Mouse (Mus musculus): ENCODE results near the gene Abhd4. TPM values are rescaled to one million over a fixed set of nuclear protein-coding genes. Genes with fewer than 3 reads are reported as not detected.

Abhd4 gene
- total RNA-seq, 2 experiments from 2014 or later: 20.4 to 44.2 TPM

DNA sequence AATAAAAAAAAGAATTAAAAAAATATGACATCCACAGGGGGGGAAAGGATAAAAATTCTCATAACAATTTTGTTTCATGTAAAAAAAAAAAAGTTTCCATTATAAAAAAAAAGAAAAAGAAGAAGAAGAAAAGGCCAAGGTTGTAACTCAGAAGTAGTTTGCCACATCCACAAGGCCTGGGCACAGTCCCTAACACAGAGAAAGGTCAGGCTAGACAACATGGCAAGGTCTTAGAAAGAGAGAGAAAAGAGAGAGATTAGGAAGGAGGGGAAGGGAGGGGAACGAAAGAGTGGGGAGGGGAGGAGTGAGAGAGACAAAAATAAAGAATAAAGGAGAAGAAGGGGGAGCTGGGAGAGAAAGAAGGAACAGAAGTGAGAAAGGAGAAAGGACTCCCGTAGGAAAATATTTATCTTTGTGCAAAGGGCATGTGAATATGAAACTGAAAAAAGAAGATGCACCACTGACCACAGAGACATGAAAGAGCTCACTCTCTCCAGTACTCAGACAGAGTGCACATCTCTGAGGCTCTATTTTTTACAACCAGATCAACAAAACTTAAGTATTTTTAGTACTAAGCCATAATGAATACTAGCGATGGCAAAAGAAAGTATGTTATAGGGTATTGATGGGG is 18.1 kb downstream of the Abhd4 start:
- ATAC-seq (replicated peaks; ENCODE audit: poor library complexity): no peak

DNA sequence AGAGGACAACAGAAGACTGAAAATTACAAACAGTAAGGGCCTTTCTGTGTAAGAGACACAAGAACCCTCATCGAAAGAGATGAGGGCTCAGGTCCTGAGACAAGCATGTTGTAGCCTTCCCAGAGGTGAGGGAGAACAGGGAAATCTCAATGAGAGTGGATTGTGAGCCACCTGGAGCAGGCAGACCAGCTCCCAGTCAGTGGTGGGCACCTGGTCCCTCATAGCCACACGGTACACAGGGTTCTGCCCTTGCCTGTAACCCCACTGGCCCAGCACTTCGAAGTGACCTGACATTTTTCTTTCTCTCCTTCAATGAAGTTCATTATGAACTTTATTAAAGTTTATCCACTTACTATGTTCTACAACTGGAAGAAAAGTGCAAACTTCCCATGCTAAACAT is 18.7 kb downstream of the Abhd4 start:
- no peak for ATAC-seq (replicated peaks; ENCODE audit: poor library complexity)

DNA sequence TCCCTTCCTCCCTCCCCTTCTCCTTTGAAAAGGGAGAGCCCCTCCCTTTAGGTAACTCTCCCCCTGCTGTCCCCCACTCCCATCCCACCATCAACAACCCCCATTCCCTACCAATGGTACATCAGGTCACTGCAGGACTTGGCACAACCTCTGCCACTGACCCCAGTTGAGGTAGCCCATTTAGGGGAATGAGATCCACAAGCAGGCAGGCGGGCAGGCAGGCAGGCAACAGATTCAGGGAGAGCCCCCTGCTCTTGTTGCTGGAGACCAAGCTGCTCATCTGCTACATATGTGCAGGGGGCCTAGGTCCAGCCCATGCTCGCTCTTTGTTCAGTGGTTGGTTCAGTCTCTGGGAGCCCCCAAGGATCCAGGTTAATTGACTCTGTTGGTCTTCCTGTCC is 22.5 kb downstream of the Abhd4 start:
- no peak for ATAC-seq (replicated peaks; ENCODE audit: poor library complexity)

DNA sequence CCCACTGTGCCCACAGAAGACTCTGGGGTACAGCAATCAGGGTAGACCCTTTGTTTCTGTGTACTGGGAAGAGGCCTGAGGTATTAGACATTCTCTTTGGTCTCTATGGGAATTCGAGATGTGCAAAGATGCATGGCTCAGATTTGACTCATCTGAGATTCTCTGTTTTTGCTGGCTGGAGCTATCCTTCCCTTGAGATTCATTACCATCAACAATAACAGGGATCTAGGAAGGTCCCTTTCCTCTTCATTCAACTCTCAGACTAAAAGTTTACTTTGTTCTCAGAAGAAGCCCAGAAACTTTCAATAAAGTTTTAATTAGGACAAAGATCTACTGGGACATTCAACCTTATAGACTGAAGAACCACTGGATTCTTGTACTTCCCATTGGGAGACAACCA is 30.9 kb downstream of the Abhd4 start, which contains the start of gene Olfr49:
Gene Olfr49, minus strand, starts transcription at position 101 of the 400 bp plus-strand sequence.
- no peak for ATAC-seq (replicated peaks; ENCODE audit: poor library complexity)

DNA sequence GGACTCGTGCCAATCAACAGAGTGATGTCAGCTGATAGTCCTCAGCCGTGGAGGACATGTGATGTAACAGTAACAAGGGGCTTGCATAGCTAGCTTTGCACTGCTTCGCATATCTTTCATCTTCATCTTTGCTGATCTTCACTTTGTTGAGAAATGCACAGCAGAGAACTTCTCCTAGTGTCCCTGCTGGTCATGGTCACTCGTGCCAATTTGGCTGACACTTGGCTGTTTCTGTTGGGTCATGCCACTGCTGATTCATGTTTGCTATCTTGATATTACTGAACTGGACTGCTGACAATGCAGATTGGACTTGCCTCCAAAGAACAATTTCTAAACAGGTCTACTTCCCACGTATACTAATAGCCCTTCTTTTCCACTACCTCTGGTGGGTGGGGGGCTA is 46.1 kb downstream of the Abhd4 start:
- ATAC-seq (replicated peaks; ENCODE audit: poor library complexity): no peak

DNA sequence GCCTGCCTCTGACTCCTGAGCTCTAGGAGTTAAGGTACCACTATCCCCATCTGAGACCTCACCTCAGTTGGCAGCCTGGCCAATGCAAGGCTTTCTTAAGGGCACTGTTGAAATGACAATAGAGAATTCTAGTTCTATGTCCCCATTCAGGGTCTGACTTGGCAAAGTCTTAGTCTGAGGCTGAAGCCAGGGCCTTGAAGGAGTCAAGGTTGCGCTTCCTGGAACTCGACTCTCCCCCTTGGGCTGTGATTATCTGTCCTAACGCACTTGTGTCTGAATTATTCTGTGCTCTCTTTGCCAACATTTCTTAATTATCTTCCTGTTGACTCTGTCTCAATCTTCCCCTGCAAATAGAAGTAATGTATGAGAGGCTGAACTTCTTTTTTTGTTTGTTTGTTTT is 46.7 kb downstream of the Abhd4 start:
- ATAC-seq (replicated peaks; ENCODE audit: poor library complexity): no peak

DNA sequence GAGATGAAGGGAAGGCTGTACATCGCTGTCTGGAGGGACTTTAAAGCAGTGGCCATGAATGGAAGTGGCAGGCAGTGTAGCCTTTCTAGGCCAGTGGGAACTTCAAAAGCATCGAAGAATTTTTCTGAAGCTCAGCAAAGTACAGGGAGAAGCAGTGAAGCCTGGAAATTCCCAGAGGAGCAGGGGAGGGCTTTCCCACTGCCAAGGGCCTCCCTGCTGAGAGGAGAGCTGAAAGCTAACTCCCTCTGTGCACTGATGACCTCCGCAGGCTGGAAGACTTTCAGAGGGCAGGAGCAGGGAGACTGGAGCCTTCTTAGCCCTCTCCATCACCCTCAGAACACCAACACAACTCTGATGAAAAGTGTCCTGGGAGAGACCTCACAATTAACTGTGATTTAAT is 57.8 kb downstream of the Abhd4 start:
- no peak for ATAC-seq (replicated peaks; ENCODE audit: poor library complexity)

Other genes with a start within 250 kb of the Abhd4 start
- 228 and 315 TPM in 2 replicates for gene Dad1, start 84 bp upstream of the Abhd4 start, total RNA-seq (2015)
- gene Dad1, start 84 bp upstream of the Abhd4 start, total RNA-seq (2017): 125 and 135 TPM in 2 replicates
- gene Olfr49, start 30.8 kb downstream of the Abhd4 start, total RNA-seq (2015): not detected in 2 replicates
- not detected in 2 replicates for gene Olfr49, start 30.8 kb downstream of the Abhd4 start, total RNA-seq (2017)
- 49.6 and 56.2 TPM in 2 replicates for gene Oxa1l, start 106.6 kb downstream of the Abhd4 start, total RNA-seq (2015)
- gene Oxa1l, start 106.6 kb downstream of the Abhd4 start, total RNA-seq (2017): 37.0 and 37.9 TPM in 2 replicates
- gene Slc7a7, start 163.6 kb downstream of the Abhd4 start, total RNA-seq (2015): 2.7 and 3.5 TPM in 2 replicates
- gene Slc7a7, start 163.6 kb downstream of the Abhd4 start, total RNA-seq (2017): 5.4 and 6.4 TPM in 2 replicates
- gene Mrpl52, start 172.7 kb downstream of the Abhd4 start, total RNA-seq (2015): 118 and 124 TPM in 2 replicates
- gene Mrpl52, start 172.7 kb downstream of the Abhd4 start, total RNA-seq (2017): 75.1 and 86.7 TPM in 2 replicates
- 2.1 and 4.5 TPM in 2 replicates for gene Mmp14, start 177.4 kb downstream of the Abhd4 start, total RNA-seq (2015)
- gene Mmp14, start 177.4 kb downstream of the Abhd4 start, total RNA-seq (2017): 3.0 and 4.1 TPM in 2 replicates
- 23.5 and 25.0 TPM in 2 replicates for gene Lrp10, start 209.9 kb downstream of the Abhd4 start, total RNA-seq (2015)
- gene Lrp10, start 209.9 kb downstream of the Abhd4 start, total RNA-seq (2017): 27.4 and 37.2 TPM in 2 replicates
- gene Rem2, start 221.9 kb downstream of the Abhd4 start, total RNA-seq (2015): 0.29 and 0.62 TPM in 2 replicates
- 2.2 TPM in 1 of 2 replicates, not detected in the other for gene Rem2, start 221.9 kb downstream of the Abhd4 start, total RNA-seq (2017)